Mouse (Mus musculus) limb, embryonic 11.5 days (tissue): Measurements from ENCODE around the gene Fes. TPM values are rescaled to one million over a fixed set of nuclear protein-coding genes. Genes with fewer than 3 reads are reported as not detected.

Experiments used
- ATAC-seq: fragments of 200-750 bp; cut with Nextera tagmentation; 2 replicates; pipeline ENCODE4 v1.8.0; 2017; ENCODE audit warnings: low read depth; ENCODE audit not compliant: insufficient number of reproducible peaks, low FRiP score, low TSS enrichment
- DNase-seq: peaks from one replicate; pipeline ENCODE4 v3.0.0-alpha.2; 2015; ENCODE audit warnings: low spot score
- H3K27ac ChIP-seq: fragments of 300-500 bp; sonication (generic); replicated peaks from 2 replicates; pipeline ENCODE4 v1.5.1; 2014; ENCODE audit warnings: low read depth, mild to moderate bottlenecking, low read length
- H3K27me3 ChIP-seq: fragments of 300-500 bp; sonication (generic); 2 replicates; pipeline ENCODE4 v1.6.1; 2014; ENCODE audit warnings: mild to moderate bottlenecking, low read length, mixed read lengths; ENCODE audit not compliant: control insufficient read depth, insufficient read depth
- H3K36me3 ChIP-seq: fragments of 300-500 bp; sonication (generic); 2 replicates; pipeline ENCODE4 v1.6.1; 2014; ENCODE audit warnings: mild to moderate bottlenecking, low read length, moderate library complexity, mixed read lengths; ENCODE audit not compliant: control insufficient read depth, insufficient read depth
- H3K4me1 ChIP-seq: fragments of 300-500 bp; sonication (generic); 2 replicates; pipeline ENCODE4 v1.6.1; 2014; ENCODE audit warnings: low read length, mixed read lengths; ENCODE audit not compliant: control insufficient read depth, insufficient read depth
- H3K4me2 ChIP-seq: fragments of 300-500 bp; sonication (generic); 2 replicates; pipeline ENCODE4 v1.6.1; 2014; ENCODE audit warnings: low read depth, mild to moderate bottlenecking, moderate library complexity; ENCODE audit not compliant: severe bottlenecking
- H3K4me3 ChIP-seq: fragments of 300-500 bp; sonication (generic); 2 replicates; pipeline ENCODE4 v1.5.1; 2014; ENCODE audit warnings: low read depth, low read length
- H3K9ac ChIP-seq: fragments of 300-500 bp; sonication (generic); 2 replicates; pipeline ENCODE4 v1.6.1; 2014; ENCODE audit warnings: mild to moderate bottlenecking, low read length
- H3K9me3 ChIP-seq: fragments of 300-500 bp; sonication (generic); 2 replicates; pipeline ENCODE4 v1.6.1; 2016; ENCODE audit warnings: low read length; ENCODE audit not compliant: control insufficient read depth
- WGBS: fragments of 180-500 bp; shearing (Covaris S2); extraction: QIAGEN DNeasy Blood & Tissue Kit; methylation state at CpG from one replicate; pipeline ENCODE4 v1.1.7; 2014; 5-methylcytosine and 5-hydroxymethylcytosine counted together
- polyA plus RNA-seq: library from polyadenylated mRNA; unstranded; fragments of >200 nt; fragmentation: Nextera tagmentation; extraction: Ambion mirVana; gene quantifications from 2 replicates; pipeline ENCODE4 v1.2.1, GENCODE M21; 2014

Fes gene
- 7.6 and 8.4 TPM in 2 replicates for polyA plus RNA-seq

- H3K4me2 ChIP-seq, result peak within 1 kb of the TSS; percentile 70
- no peaks in the 10 kb centered on the region for H3K9me3 ChIP-seq
- WGBS, result 7% methylated on average over 33 of the region's 33 CpGs
- H3K4me1 ChIP-seq, result peaks cover 17% of the 10 kb centered on the region
- ATAC-seq, result peak; percentile 53
- H3K27ac ChIP-seq, result peak within 1 kb of the TSS; percentile 76
- H3K36me3 ChIP-seq, result peaks cover 19% of the 10 kb centered on the region
- H3K9ac ChIP-seq, result peak within 1 kb of the TSS; percentile 71
- H3K4me3 ChIP-seq, result peak within 1 kb of the TSS; percentile 37
- H3K27me3 ChIP-seq, result no peaks in the 10 kb centered on the region
- peak; percentile 77 for DNase-seq
These were observed at the start of gene Fes for GRCm38 (mm10) chr7:80387633-80388543. Fes (minus strand) TSS chr7:80387946.

- DNase-seq, result no peak
- Histone ChIP-seq H3K4me3 (no peak overlapping the region), H3K9me3 (no peaks in the 10 kb centered on the region), H3K27ac (no peak overlapping the region), H3K9ac (no peak overlapping the region), H3K36me3 (no peaks in the 10 kb centered on the region), H3K4me1 (peaks cover 12% of the 10 kb centered on the region), H3K4me2 (no peak overlapping the region), H3K27me3 (no peaks in the 10 kb centered on the region)
- 89% methylated on average over 7 of the region's 7 CpGs for WGBS
- ATAC-seq, result no peak
These were observed 48.8 kb upstream of the Fes start for GRCm38 (mm10) chr7:80436571-80436970.

GRCm38 (mm10) chr7:80435594-80435993 lies 47.8 kb upstream of the Fes start:
- 90% methylated on average over 3 of the region's 3 CpGs for WGBS
- Histone ChIP-seq H3K4me3 (no peak overlapping the region), H3K27ac (no peak overlapping the region), H3K9ac (no peak overlapping the region), H3K9me3 (no peaks in the 10 kb centered on the region), H3K27me3 (no peaks in the 10 kb centered on the region), H3K4me2 (no peak overlapping the region), H3K36me3 (no peaks in the 10 kb centered on the region), H3K4me1 (peaks cover 7% of the 10 kb centered on the region; the same call in 1 of the 2 replicates)
- DNase-seq (no peak), ATAC-seq (no peak)

GRCm38 (mm10) chr7:80429661-80430060 lies 41.9 kb upstream of the Fes start:
- Histone ChIP-seq H3K9ac (no peak overlapping the region), H3K4me1 (no peaks in the 10 kb centered on the region), H3K36me3 (no peaks in the 10 kb centered on the region), H3K9me3 (no peaks in the 10 kb centered on the region), H3K4me3 (no peak overlapping the region), H3K27me3 (no peaks in the 10 kb centered on the region), H3K4me2 (no peak overlapping the region), H3K27ac (no peak overlapping the region)
- DNase-seq, result no peak
- WGBS, result 91% methylated on average over 12 of the region's 12 CpGs
- ATAC-seq, result no peak

GRCm38 (mm10) chr7:80427730-80428129 lies 40.0 kb upstream of the Fes start:
- H3K4me3 ChIP-seq, result no peak overlapping the region
- DNase-seq, result no peak
- H3K27me3 ChIP-seq, result no peaks in the 10 kb centered on the region
- no peaks in the 10 kb centered on the region for H3K9me3 ChIP-seq
- no peak for ATAC-seq
- H3K27ac ChIP-seq, result no peak overlapping the region
- no peaks in the 10 kb centered on the region for H3K4me1 ChIP-seq
- H3K9ac ChIP-seq, result no peak overlapping the region
- 82% methylated on average over 5 of the region's 5 CpGs for WGBS
- no peaks in the 10 kb centered on the region for H3K36me3 ChIP-seq
- H3K4me2 ChIP-seq, result no peak overlapping the region

- Histone ChIP-seq H3K4me2 (no peak overlapping the region), H3K27ac (no peak overlapping the region), H3K4me1 (no peaks in the 10 kb centered on the region), H3K27me3 (no peaks in the 10 kb centered on the region), H3K4me3 (no peak overlapping the region), H3K9me3 (no peaks in the 10 kb centered on the region), H3K9ac (no peak overlapping the region), H3K36me3 (no peaks in the 10 kb centered on the region)
- 72% methylated on average over 7 of the region's 7 CpGs for WGBS
- ATAC-seq (no peak), DNase-seq (no peak)
These were observed 38.6 kb upstream of the Fes start for GRCm38 (mm10) chr7:80426363-80426762.

- WGBS, result 82% methylated on average over 6 of the region's 6 CpGs
These were observed 37.0 kb upstream of the Fes start for GRCm38 (mm10) chr7:80424722-80425121.

GRCm38 (mm10) chr7:80422759-80423480 lies 35.2 kb upstream of the Fes start:
- no peak overlapping the region for H3K4me3 ChIP-seq

More at GRCm38 (mm10) chr7:80424722-80425121, 37.0 kb upstream of the Fes start:
- H3K9me3 ChIP-seq, result no peaks in the 10 kb centered on the region
- peak; percentile 30 for DNase-seq
- ATAC-seq, result no peak
- H3K9ac ChIP-seq, result no peak overlapping the region
- H3K4me3 ChIP-seq, result no peak overlapping the region
- H3K27ac ChIP-seq, result no peak overlapping the region
- no peaks in the 10 kb centered on the region for H3K36me3 ChIP-seq
- H3K4me2 ChIP-seq, result no peak overlapping the region
- no peaks in the 10 kb centered on the region for H3K4me1 ChIP-seq
- no peaks in the 10 kb centered on the region for H3K27me3 ChIP-seq

More at GRCm38 (mm10) chr7:80422759-80423480, 35.2 kb upstream of the Fes start:
- ATAC-seq, result no peak
- Histone ChIP-seq H3K4me2 (peak overlapping the region; percentile 0; the same call in 1 of the 2 replicates), H3K9ac (no peak overlapping the region), H3K4me1 (no peaks in the 10 kb centered on the region), H3K36me3 (no peaks in the 10 kb centered on the region), H3K27ac (no peak overlapping the region), H3K9me3 (no peaks in the 10 kb centered on the region), H3K27me3 (no peaks in the 10 kb centered on the region)
- WGBS, result 29% methylated on average over 20 of the region's 20 CpGs
- peak; percentile 28 for DNase-seq
